Mouse (Mus musculus) E14TG2a.4 (cell line): ENCODE measurements around the gene Dek.

Experiments
- CTCF ChIP-seq: conservative IDR thresholded peaks from 2 replicates; pipeline ENCODE4 v1.5.1; 2014; ENCODE audit warnings: low read length
- NANOG ChIP-seq: IDR thresholded peaks from 2 replicates; pipeline ENCODE4 v1.6.1; 2014; ENCODE audit warnings: borderline replicate concordance, low read length, mixed read lengths
- POU5F1 ChIP-seq: IDR thresholded peaks from 2 replicates; pipeline ENCODE4 v1.6.1; 2014; ENCODE audit warnings: low read length, borderline replicate concordance

DNA sequence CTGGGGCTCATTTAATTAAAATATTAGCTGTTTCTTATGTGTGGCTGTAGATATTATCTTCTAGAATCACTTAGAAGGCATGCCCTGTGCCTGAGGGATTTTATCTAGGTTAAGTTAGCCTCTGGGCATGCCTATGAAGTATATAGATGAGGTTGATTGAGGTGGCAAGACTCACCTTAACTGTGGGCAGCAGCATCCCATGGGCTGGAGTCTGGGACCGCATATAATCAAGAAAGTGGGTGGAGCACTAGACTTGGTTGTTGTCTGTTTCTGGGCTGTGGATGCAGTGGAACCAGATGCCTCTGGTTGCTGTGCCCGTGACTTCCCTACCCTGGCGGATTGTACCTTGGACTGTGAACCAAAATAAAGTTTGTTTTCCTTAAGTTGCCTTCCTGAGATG is 6.1 kb upstream of the Dek start:
- TF ChIP-seq CTCF (no peak), NANOG (no peak), POU5F1 (no peak)
